Mouse (Mus musculus): ENCODE data around the gene Csmd2.

Gene Csmd2

GRCm38 (mm10) chr4:128141161-128142101, 153.8 kb downstream of the Csmd2 start:
- no peak for DNase-seq (ENCODE audit: low read depth)

- DNase-seq (ENCODE audit: low read depth) = no peak
Measured at GRCm38 (mm10) chr4:128142279-128142678, 154.6 kb downstream of the Csmd2 start.

DNA sequence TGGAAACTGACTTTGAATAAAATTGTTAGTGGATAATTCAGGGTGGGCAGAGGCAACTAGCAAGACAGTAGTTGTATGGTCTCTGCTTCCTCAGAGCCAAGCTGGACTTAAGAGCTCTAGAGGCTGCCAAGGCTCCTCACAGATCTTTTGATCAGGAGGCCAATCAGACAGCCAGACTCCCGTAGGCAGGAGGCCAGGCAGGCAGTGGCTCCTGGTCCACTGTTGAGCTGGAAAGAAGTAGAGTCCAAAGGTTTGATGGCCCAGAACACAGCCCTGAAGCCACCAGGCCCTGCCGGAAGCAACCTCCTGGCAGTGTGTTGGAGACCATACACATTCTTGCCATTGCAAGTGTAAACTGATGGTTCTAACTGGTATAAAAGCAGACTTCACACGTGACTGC, 155.5 kb downstream of the Csmd2 start:
- no peak for DNase-seq (ENCODE audit: low read depth)

- DNase-seq (ENCODE audit: low read depth) = no peak
Measured at GRCm38 (mm10) chr4:128149524-128149923, 161.9 kb downstream of the Csmd2 start.

DNA sequence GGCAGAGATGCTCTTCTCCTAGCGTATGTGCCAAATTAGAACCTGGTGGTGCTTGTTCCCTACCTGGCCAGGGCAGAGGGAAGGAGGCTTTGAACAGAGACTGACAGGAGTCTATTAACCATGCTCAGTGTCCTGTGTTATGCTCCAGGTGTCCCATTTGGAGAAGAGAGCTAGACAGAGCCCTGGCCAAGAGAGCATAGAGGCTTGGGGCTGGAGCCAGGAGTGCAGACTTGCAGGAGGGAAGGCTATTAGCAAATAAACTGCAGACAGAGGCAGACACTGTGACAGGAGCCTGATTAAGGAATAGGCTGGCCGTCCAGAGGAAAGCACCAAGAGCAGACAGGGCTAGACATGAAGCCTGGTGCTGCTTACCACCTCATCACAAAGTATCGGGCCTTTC, 164.4 kb downstream of the Csmd2 start:
- no peak for DNase-seq (ENCODE audit: low read depth)

DNA sequence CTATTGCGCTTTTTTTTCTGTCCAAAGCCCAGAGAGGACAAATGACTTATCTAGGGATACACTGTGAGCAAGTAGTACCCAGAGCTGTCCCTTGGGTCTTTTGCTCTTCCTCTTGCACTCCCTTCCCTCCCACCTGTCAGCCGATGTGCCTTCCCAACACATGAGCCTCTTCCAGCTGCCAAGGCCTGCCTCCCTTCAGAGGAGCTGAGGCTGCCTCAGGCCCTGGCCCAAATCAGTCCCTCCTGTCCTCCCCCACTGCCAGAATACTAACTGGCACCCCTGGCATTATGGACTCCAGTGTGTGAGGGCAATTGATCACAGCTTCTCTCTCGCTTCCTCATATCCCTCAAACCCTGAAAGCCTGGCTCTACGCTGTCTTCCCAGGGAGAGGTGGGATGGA, 165.5 kb downstream of the Csmd2 start:
- no peak for DNase-seq (ENCODE audit: low read depth)

DNA sequence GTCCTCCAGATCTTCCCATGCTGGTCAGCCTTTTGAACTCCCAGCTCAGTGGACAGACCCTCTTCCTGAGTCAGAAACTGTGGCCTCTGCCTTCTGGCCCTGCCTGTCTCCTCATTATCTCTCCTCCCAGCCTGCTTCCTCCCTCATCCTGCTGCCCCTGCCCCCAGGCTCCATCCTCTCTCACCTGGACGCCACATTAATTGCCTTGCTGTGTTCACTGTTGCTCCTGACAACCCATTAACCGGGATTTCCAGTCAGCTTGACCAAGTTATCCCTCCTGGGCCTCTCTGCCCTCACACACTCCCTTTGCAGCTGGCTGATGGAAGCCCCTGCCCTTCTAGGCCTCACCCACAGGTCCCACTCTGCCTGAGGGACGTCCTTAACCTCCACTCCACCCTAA, 167.6 kb downstream of the Csmd2 start:
- no peak for DNase-seq (ENCODE audit: low read depth)

DNA sequence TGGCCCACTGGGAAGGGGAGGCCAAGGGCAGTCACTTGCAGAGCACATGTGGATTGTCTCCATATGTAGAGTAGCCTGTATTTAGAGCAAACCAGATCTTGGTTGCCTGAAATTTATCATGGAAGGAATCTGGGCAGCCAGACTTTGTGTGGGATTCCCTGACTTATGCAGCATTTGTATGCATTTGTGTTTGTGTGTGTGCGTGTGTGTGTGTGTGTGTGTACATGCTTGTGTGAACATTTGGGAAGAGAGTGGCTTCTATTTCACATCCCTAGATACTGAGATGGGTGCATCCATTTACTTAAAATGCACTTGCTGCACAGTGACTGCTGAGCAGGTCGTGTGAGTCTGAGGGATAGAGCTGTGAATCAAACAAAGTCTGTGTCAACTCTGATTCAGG, 173.0 kb downstream of the Csmd2 start:
- DNase-seq (ENCODE audit: low read depth) = no peak

DNA sequence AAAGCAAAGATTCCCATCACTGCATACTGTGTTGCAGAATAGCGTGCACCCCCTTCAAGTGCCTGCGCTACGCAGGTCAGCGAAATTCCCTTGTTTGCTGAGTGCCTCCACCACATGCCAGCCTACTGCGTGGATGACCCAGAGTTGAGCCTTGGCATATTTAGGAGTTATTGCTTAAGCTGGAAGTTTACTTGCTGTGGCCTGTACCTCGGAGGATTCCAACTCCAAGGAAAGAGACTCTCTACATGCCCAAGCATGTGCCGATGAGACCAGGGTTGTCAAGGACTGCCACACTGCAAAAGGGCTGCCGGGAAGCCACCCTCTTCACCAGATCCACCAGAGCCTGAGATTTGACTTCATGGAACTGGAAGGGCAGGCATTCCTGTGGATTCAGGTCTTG, 182.5 kb downstream of the Csmd2 start:
- no peak for DNase-seq (ENCODE audit: low read depth)

- DNase-seq (ENCODE audit: low read depth) = no peak
Measured at GRCm38 (mm10) chr4:128171233-128171632, 183.6 kb downstream of the Csmd2 start.

- no peak for DNase-seq (ENCODE audit: low read depth)
Measured at GRCm38 (mm10) chr4:128171701-128172100, 184.0 kb downstream of the Csmd2 start.

GRCm38 (mm10) chr4:128178974-128179373, 191.3 kb downstream of the Csmd2 start:
- no peak for DNase-seq (ENCODE audit: low read depth)

DNA sequence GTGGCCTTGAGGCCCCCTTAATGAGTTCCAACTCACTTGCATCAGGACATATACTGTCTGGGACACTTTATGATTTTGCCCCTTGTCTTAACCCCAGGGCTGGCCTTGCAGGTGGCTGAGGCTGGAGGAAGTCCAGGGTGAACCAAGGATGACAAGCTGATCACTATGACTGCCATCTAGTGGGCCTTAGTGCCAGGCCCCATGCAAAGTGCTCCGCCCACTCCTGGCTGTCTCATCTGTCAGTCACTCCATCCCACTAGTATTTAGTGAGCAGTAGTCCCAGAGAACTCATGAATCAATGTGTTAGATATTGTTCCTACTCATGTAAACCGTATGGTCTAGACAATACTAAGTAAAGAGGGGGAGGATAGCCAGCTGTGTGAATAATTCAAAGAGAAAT, 191.9 kb downstream of the Csmd2 start:
- no peak for DNase-seq (ENCODE audit: low read depth)

DNA sequence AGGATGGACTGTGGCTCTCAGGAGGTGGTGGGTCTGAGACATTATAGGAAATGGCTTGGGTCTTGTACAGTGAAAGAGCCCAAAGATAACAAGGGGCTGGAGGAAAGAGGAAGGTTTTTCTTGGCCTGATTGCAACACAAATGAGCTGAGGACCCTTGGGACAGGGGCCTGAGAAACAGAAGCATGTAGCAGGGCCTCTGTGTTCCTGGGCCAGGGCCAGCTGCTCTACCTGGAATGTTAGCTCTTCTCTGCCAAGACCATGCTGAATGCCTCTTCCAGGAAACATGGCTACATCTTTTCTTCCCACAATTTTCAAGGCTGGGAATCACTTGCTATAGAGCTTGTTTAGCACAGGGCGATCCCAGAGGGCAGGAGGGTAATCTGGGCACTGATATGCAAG, 197.1 kb downstream of the Csmd2 start:
- no peak for DNase-seq (ENCODE audit: low read depth)

GRCm38 (mm10) chr4:128194454-128194853, 206.8 kb downstream of the Csmd2 start:
- DNase-seq (ENCODE audit: low read depth) = no peak

GRCm38 (mm10) chr4:128217991-128218595, 230.4 kb downstream of the Csmd2 start:
- no peak for DNase-seq (ENCODE audit: low read depth)

- DNase-seq (ENCODE audit: low read depth) = no peak
Measured at GRCm38 (mm10) chr4:128224453-128224852, 236.8 kb downstream of the Csmd2 start.

- DNase-seq (ENCODE audit: low read depth) = no peak
Measured at GRCm38 (mm10) chr4:128227377-128228316, 240.0 kb downstream of the Csmd2 start.

DNA sequence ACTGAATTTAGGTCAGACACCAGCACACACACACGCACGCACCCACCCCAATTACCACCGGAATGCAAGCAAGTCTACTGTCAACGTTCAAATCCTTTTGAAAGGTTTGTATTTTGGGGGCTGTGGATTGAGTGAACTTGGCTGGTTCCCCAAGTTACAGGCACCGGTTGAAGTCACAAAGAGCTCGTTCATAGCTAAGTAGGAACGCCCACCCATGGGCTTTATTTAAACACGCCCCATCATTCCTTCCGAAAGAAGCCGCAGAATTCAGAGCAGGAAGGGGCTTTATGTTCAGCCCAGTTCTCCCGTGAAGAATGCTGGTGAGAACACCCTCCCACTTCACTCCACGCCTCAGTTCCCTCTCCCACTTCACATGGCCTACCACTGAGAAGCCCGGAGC, 245.8 kb downstream of the Csmd2 start:
- no peak for DNase-seq (ENCODE audit: low read depth)

DNA sequence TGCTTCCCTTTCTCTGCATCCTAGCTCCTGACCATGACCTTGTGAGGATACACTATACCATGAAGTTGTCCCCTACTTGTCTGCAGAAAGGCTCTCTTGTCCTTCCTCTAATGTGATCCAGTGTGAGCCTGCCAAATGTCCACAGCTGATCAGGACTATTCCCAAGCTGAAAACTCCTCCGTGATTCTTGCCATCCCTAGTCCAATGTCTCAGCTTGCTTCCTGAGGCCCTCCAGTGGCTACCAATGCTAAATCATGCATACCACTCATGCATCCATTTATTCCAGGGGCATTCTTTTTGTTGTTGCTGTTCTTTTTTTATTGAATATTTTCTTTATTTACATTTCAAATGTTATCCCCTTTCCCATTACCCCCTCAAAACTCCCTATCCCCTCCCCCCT, 251.5 kb downstream of the Csmd2 start:
- DNase-seq (ENCODE audit: low read depth) = no peak

- no peak for DNase-seq (ENCODE audit: low read depth)
Measured at GRCm38 (mm10) chr4:128241075-128241853, 253.6 kb downstream of the Csmd2 start.

Measured in fibroblast of lung, adult 2 months (primary cell).